Mouse (Mus musculus) midbrain, embryonic 15.5 days (tissue): Measurements from ENCODE around the gene Fars2. TPM values are rescaled to one million over a fixed set of nuclear protein-coding genes. Genes with fewer than 3 reads are reported as not detected.
A peak's percentile ranks its signal among the peaks of the same experiment; 100 is the strongest.

ENCODE experiments used
- ATAC-seq: fragments of 200-750 bp; cut with Nextera tagmentation; replicated peaks from 2 replicates; pipeline ENCODE4 v1.8.0; 2017; ENCODE audit warnings: moderate TSS enrichment
- H3K27ac ChIP-seq: fragments of 300-500 bp; sonication (generic); 2 replicates; pipeline ENCODE4 v1.5.1; 2015; ENCODE audit warnings: mild to moderate bottlenecking, inconsistent platforms
- H3K27me3 ChIP-seq: fragments of 300-500 bp; sonication (generic); replicated peaks from 2 replicates; pipeline ENCODE4 v1.6.1; 2015; ENCODE audit warnings: inconsistent platforms
- H3K36me3 ChIP-seq: fragments of 300-500 bp; sonication (generic); replicated peaks from 2 replicates; pipeline ENCODE4 v1.6.1; 2015; ENCODE audit warnings: inconsistent platforms
- H3K4me1 ChIP-seq: fragments of 300-500 bp; sonication (generic); 2 replicates; pipeline ENCODE4 v1.6.1; 2015; ENCODE audit warnings: inconsistent platforms
- H3K4me2 ChIP-seq: fragments of 300-500 bp; sonication (generic); 2 replicates; pipeline ENCODE4 v1.6.1; 2015; ENCODE audit warnings: inconsistent platforms, mild to moderate bottlenecking, moderate library complexity
- H3K4me3 ChIP-seq: fragments of 300-500 bp; sonication (generic); 2 replicates; pipeline ENCODE4 v1.5.1; 2015; ENCODE audit warnings: mild to moderate bottlenecking, inconsistent platforms
- H3K9ac ChIP-seq: fragments of 300-500 bp; sonication (generic); 2 replicates; pipeline ENCODE4 v1.6.1; 2015; ENCODE audit warnings: mild to moderate bottlenecking, inconsistent platforms
- H3K9me3 ChIP-seq: fragments of 300-500 bp; sonication (generic); 2 replicates; pipeline ENCODE4 v1.6.1; 2016; ENCODE audit warnings: inconsistent platforms
- WGBS: fragments of 180-500 bp; shearing (Covaris S2); methylation state at CpG from one replicate; pipeline ENCODE4 v1.1.7; 2015; ENCODE audit warnings: mixed read lengths; 5-methylcytosine and 5-hydroxymethylcytosine counted together
- polyA plus RNA-seq: library from polyadenylated mRNA; unstranded; fragments of >200 nt; fragmentation: Nextera tagmentation; extraction: Ambion mirVana; gene quantifications from 2 replicates; pipeline ENCODE4 v1.2.1, GENCODE M21; 2015

The Fars2 gene
- polyA plus RNA-seq, 1 experiment from 2014 or later, result 24.2 TPM

DNA sequence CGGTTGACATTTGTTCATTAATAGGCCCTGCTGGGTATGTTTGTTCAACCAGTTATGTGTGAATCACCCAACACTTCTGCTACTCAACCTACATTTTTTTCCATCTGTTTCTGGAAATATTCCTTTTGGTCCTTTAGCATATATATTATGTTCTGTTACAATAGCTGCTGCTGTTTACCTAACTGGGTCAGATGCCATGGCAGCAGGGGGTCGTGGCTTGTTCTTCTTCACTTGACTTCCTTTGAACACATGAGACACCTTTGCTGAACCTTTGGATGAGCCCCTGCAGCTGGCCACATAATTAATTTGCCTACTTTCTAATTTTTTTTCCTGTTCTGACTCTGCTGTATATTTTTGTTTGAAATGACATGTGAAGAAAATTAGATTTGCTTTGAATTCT is 475.1 kb downstream of the Fars2 start:
- Histone ChIP-seq H3K9ac (no peak overlapping the region), H3K4me3 (no peak overlapping the region), H3K4me1 (no peaks in the 10 kb centered on the region), H3K9me3 (no peaks in the 10 kb centered on the region), H3K27ac (no peak overlapping the region), H3K27me3 (no peaks in the 10 kb centered on the region), H3K4me2 (no peak overlapping the region), H3K36me3 (no peaks in the 10 kb centered on the region)
- ATAC-seq, result no peak
- WGBS, result 70% methylated on average over 2 of the region's 2 CpGs

DNA sequence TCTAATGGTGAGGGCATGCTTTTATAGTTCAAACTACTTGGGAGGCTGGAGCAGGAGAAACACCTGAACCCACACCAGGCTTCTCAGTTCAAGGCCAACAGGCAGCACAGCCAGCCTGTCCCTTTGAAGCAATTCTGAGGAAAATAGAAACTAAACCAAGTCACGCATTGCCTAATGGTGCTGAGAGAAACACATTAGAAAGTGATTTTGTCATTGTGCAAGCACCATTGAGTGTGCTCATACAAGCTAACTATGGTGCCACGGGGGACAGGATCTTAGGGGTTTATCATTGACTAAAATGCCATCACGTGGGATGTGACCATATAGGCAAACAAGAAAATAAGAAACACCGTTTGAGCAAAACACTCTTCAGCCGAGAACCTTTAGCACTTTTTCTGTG is 489.5 kb downstream of the Fars2 start:
- no peak for ATAC-seq

DNA sequence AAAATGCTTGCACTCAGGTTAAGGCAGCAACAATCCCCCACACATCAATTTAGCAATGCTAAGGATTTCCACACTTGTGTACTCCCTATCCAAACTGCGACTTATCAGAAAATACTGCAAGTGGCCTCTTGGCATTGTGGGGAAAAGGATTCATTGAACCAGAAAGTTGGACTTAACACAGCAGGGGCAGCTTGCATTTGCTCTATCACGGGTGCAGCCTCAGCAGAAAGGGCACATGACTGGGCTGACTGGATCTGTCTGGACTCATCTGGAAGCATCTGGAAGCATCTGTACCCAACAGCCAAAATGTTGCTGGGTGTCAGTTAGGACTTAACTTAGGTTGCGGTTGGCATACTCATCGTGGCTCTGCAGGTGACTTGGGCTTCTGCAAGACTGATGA is 490.7 kb downstream of the Fars2 start:
- Histone ChIP-seq H3K36me3 (no peaks in the 10 kb centered on the region), H3K4me3 (no peak overlapping the region), H3K4me2 (no peak overlapping the region), H3K9me3 (no peaks in the 10 kb centered on the region), H3K27ac (no peak overlapping the region), H3K4me1 (peaks cover 8% of the 10 kb centered on the region; the same call in 1 of the 2 replicates), H3K9ac (no peak overlapping the region), H3K27me3 (no peaks in the 10 kb centered on the region; the same call in 1 of the 2 replicates)
- ATAC-seq, result no peak
- WGBS, result 75% methylated on average over 4 of the region's 4 CpGs

More for the DNA sequence above, 489.5 kb downstream of the Fars2 start:
- Histone ChIP-seq H3K9ac (no peak overlapping the region), H3K4me1 (no peaks in the 10 kb centered on the region), H3K4me3 (no peak overlapping the region), H3K27ac (no peak overlapping the region), H3K27me3 (no peaks in the 10 kb centered on the region; the same call in 1 of the 2 replicates), H3K4me2 (no peak overlapping the region), H3K9me3 (no peaks in the 10 kb centered on the region), H3K36me3 (no peaks in the 10 kb centered on the region)
- 89% methylated on average over 5 of the region's 5 CpGs for WGBS

- no peak overlapping the region for H3K27ac ChIP-seq
- peaks cover 16% of the 10 kb centered on the region for H3K4me1 ChIP-seq
- 92% methylated on average over 5 of the region's 5 CpGs for WGBS
- H3K4me2 ChIP-seq, result no peak overlapping the region
- H3K9ac ChIP-seq, result no peak overlapping the region
- no peaks in the 10 kb centered on the region for H3K36me3 ChIP-seq
- no peak for ATAC-seq
- H3K4me3 ChIP-seq, result no peak overlapping the region
- H3K27me3 ChIP-seq, result no peaks in the 10 kb centered on the region; the same call in 1 of the 2 replicates
- no peaks in the 10 kb centered on the region for H3K9me3 ChIP-seq
These were observed 493.2 kb downstream of the Fars2 start for GRCm38 (mm10) chr13:36610426-36610825.

DNA sequence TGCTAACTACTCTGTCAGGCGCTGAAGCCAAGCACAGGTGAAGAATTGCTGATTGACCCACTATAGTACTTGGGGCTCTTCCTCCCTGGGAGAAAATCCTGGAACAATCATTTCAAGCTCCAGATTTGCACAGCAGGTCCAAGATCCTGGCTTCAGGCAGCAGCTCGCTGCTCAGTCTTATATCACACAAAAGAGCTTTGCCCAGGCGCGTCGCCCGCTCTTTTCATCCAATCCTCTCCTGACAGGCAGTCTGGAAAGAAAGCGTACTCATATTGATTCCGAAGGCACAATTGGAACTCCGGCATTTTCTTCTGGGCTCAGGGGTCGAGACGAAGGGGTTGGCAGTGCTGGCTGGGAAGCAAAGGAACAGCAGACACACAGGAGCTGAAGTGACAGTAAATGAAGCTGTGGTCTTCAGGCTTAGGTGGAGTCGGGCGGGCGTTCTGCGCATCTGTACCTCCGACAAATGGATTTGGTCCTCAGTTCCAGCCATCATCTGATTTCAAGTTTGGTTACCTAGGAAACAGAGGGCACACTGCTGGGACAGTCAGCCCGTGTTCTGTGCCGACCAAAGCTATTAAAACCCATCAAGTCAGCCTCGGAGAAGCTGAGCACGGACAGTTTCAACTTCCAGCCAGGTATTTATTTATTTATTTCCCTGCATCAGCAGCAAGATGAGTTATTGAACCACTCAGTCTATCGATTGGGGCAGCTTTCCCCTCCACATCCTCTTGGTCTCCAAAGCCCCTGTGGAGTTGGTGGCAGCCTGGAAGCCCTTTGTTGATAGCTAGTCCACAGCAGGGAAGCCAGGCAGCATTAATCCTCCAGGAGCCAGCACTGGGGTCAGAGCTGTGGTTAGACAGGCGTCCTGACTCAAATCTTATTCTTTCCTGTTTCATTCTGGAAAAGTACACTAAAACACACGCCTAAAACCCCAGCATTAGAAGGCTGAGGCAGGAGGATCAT is 495.9 kb downstream of the Fars2 start:
- no peaks in the 10 kb centered on the region; the same call in 1 of the 2 replicates for H3K27me3 ChIP-seq
- H3K9me3 ChIP-seq, result no peaks in the 10 kb centered on the region
- H3K4me1 ChIP-seq, result peaks cover 16% of the 10 kb centered on the region
- H3K9ac ChIP-seq, result peak overlapping the region; percentile 43
- H3K4me3 ChIP-seq, result peak overlapping the region; percentile 36
- ATAC-seq, result peak; percentile 91
- peak overlapping the region; percentile 56 for H3K4me2 ChIP-seq
- peak overlapping the region; percentile 91 for H3K27ac ChIP-seq
- WGBS, result 9% methylated on average over 23 of the region's 23 CpGs
- no peaks in the 10 kb centered on the region for H3K36me3 ChIP-seq

DNA sequence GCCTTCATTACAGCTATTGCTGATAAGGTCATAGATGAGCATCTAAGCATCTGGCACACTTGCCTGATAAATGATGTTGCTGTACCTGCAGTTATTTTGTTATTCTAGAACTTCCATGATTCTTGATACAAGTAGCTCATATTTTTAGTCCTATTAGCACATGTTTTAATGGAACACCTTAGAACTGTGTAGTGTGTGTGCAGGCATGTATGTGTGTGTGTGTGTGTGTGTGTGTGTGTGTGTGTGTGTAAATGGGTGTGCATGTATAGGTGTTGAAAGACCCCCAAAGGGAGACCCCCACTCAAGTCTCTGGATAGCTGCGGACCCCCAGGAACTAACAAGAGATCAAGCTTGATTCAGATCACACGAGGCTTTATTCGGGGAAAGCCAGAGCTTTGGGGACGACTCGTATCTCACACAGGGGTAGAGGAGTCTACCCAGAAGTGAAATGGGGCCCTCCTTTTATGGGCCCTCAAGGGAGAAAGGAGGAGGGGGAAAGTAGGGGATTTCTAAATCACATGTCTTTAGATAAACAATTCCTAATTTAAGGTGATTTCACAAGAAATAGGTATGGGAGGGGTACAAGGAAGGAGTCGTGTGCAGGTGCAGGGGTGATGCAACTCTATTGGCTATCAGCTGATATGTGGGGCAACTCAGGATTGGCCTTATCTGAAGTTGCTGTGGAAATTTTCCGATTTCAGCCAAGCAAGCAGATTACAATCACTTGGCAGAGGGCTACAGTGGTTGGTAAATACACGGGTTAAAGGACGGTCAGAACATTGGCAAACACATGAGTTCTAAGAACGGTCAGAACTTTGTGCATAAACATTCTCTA is 503.5 kb downstream of the Fars2 start:
- H3K9ac ChIP-seq, result no peak overlapping the region
- H3K27ac ChIP-seq, result no peak overlapping the region
- WGBS, result 91% methylated on average over 10 of the region's 10 CpGs
- no peaks in the 10 kb centered on the region for H3K9me3 ChIP-seq
- no peaks in the 10 kb centered on the region for H3K4me1 ChIP-seq
- H3K27me3 ChIP-seq, result no peaks in the 10 kb centered on the region
- H3K4me2 ChIP-seq, result no peak overlapping the region
- H3K4me3 ChIP-seq, result no peak overlapping the region
- ATAC-seq, result no peak
- no peaks in the 10 kb centered on the region for H3K36me3 ChIP-seq

DNA sequence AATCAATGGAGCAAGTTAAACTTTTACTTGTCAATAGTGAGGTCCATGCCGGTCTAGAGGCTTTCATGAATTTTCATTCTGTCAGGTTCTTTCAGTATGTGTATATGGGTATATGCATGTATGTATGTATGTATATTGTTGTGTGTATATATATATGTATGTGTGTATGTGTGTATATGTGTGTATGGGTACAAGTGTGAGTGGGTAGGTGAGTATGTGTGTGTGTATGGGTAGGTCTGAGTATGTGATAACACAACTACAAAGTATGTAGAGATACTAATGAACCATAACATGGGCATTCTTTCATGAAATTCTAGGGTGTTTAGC is 504.1 kb downstream of the Fars2 start:
- H3K4me2 ChIP-seq, result no peak overlapping the region
- no peak overlapping the region for H3K4me3 ChIP-seq
- 94% methylated on average over 1 of the region's 1 CpGs for WGBS
- H3K9ac ChIP-seq, result no peak overlapping the region
- H3K36me3 ChIP-seq, result no peaks in the 10 kb centered on the region
- H3K9me3 ChIP-seq, result no peaks in the 10 kb centered on the region
- ATAC-seq, result no peak
- H3K4me1 ChIP-seq, result no peaks in the 10 kb centered on the region
- H3K27me3 ChIP-seq, result no peaks in the 10 kb centered on the region
- H3K27ac ChIP-seq, result no peak overlapping the region

GRCm38 (mm10) chr13:36623556-36623955 is 506.3 kb downstream of the Fars2 start:
- ATAC-seq, result no peak
- WGBS, result 79% methylated on average over 1 of the region's 1 CpGs
- H3K27ac ChIP-seq, result no peak overlapping the region
- no peaks in the 10 kb centered on the region for H3K9me3 ChIP-seq
- no peaks in the 10 kb centered on the region for H3K27me3 ChIP-seq
- H3K4me1 ChIP-seq, result no peaks in the 10 kb centered on the region
- H3K9ac ChIP-seq, result no peak overlapping the region
- H3K36me3 ChIP-seq, result no peaks in the 10 kb centered on the region
- no peak overlapping the region for H3K4me2 ChIP-seq
- H3K4me3 ChIP-seq, result no peak overlapping the region

DNA sequence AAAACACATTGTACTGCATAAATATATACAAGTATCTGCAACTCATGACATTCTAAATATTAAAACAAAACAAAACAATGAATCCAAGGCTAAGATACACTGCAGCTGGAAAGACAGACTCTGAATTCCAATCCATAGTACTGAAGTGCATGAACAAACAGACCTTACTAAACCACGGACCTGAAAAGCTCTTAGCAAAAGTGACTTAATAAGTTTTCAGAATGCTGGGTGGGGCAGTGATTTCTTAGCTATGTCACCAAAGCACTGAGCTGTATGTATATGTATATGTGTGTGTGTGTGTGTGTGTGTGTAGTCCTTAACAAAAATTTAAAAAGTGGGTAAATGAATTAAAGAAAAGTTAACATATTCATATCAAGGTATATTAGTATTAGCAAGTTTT is 511.9 kb downstream of the Fars2 start:
- Histone ChIP-seq H3K4me2 (no peak overlapping the region), H3K27ac (no peak overlapping the region), H3K4me1 (no peaks in the 10 kb centered on the region), H3K4me3 (no peak overlapping the region), H3K9me3 (no peaks in the 10 kb centered on the region), H3K36me3 (no peaks in the 10 kb centered on the region), H3K9ac (no peak overlapping the region), H3K27me3 (no peaks in the 10 kb centered on the region)
- WGBS, result 72% methylated on average over 1 of the region's 1 CpGs
- ATAC-seq, result no peak

DNA sequence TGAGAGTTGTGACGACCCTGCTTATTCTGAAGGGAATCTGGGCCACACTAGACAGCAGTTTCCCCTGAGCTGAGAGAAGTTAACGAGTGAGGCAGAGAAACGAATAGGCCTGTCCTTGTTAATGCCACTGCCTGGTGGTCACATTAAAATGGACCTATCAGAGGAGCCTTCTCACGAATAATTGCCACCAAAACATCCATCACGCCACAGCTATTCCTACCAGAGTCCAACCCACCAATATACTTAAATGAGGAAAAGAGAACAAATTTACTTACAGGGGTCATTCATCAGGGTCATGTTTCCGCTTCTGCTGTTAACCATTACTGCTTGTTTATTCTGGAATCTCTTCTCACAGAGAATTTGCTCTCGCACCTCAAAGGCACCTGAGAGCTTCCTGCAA is 531.0 kb downstream of the Fars2 start:
- no peaks in the 10 kb centered on the region for H3K36me3 ChIP-seq
- H3K27ac ChIP-seq, result no peak overlapping the region
- H3K9ac ChIP-seq, result no peak overlapping the region
- no peaks in the 10 kb centered on the region for H3K9me3 ChIP-seq
- H3K4me3 ChIP-seq, result no peak overlapping the region
- H3K4me1 ChIP-seq, result no peaks in the 10 kb centered on the region
- no peak for ATAC-seq
- 72% methylated on average over 7 of the region's 7 CpGs for WGBS
- H3K4me2 ChIP-seq, result no peak overlapping the region
- H3K27me3 ChIP-seq, result no peaks in the 10 kb centered on the region

- Histone ChIP-seq H3K4me3 (no peak overlapping the region), H3K9me3 (no peaks in the 10 kb centered on the region), H3K27me3 (no peaks in the 10 kb centered on the region), H3K4me1 (no peaks in the 10 kb centered on the region), H3K9ac (no peak overlapping the region), H3K4me2 (no peak overlapping the region), H3K27ac (no peak overlapping the region), H3K36me3 (no peaks in the 10 kb centered on the region)
- no peak for ATAC-seq
- WGBS, result 82% methylated on average over 3 of the region's 3 CpGs
These were observed 537.0 kb downstream of the Fars2 start for GRCm38 (mm10) chr13:36654251-36654650.

DNA sequence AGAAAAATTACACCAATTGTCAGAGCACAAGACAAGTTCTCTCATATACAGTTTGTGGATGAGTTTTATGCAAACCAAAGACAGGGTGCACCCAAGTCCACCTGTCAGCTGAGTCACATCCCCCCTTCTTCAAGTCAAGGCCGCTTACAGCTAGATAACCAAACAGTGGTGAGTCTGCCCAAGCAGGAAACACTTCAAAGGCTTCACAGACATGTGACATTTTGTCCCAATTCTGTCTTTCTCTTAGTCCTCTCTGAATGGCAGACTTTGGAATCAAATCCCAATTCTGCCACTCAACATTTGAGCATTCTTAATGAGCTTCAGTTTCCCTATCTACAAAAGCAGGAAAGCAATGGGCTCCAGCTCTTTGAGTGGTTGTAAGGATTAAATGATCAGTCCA is 562.1 kb downstream of the Fars2 start:
- no peak overlapping the region for H3K9ac ChIP-seq
- H3K27me3 ChIP-seq, result no peaks in the 10 kb centered on the region
- no peaks in the 10 kb centered on the region for H3K9me3 ChIP-seq
- no peaks in the 10 kb centered on the region for H3K36me3 ChIP-seq
- no peak for ATAC-seq
- no peak overlapping the region for H3K4me3 ChIP-seq
- no peaks in the 10 kb centered on the region for H3K4me1 ChIP-seq
- WGBS, result 64% methylated on average over 1 of the region's 1 CpGs
- H3K4me2 ChIP-seq, result no peak overlapping the region
- H3K27ac ChIP-seq, result no peak overlapping the region
